Mouse (Mus musculus): Measurements from ENCODE around the gene Gmfg.

The Gmfg gene

DNA sequence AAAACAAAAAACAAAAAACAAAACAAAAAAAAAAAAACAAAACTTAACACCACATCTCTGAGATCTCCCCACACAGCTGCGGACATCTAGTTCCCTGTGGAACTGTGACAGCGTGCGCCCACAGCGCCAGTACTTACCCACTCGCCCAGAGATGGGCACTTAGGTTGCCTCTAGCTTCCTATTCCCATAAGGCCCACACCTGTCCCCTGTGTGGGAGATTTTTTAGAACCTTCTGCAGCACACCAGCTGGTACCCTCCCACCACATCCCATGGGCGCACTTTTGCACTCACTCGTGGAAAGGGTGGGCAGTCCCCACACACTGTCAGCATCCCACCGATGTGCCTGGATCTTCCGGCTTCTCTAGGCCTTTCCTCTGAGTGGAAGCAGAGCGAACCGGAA is 45.6 kb downstream of the Gmfg start:
- no peak for DNase-seq (ENCODE audit: low spot score in 2 of 2)

DNA sequence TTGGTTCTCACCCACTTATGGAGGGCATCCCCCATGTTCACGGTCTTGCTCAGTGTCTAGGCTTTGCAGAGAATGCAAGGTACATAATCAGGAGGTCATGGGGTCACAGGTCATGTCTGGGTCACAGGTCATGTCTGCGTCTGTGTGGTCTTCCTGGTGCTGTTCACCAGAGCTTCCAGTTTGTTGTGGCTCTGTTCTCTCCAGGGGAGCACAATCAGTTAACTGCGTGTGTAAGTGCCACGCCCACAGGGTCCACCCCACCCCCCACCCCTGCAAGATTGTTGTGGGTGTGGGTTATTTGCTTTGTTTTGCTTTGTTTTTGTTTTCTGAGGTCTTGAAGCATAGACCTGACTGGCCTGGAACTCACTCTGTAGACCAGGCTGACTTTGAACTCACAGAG is 46.9 kb downstream of the Gmfg start:
- DNase-seq (ENCODE audit: low spot score in 2 of 2): no peak

DNA sequence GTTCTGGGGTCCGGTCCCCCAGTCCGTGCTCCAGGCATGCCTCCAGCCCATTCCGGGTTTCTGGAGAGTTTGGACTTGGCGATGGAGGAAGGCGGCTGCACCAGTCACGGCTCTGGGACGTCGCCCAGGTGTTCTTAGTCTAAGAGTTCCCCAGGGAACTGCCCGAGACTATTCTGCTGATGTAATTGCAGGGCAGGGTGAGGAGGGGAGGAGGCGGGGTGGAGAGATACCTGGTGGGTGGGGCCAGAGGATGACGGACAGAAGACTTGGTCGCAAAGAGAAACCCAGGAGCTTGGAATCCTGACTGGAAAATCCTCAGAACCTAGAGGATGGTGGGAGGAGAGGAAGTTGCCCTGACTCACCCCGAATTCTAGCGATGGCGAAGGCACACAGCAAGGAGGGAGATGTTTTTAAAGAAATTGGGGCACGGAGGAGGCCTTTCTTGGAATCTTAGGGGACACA is 50.8 kb downstream of the Gmfg start:
- peak in 1 of 2 experiments; percentile 15 for DNase-seq (ENCODE audit: low spot score in 2 of 2)

DNA sequence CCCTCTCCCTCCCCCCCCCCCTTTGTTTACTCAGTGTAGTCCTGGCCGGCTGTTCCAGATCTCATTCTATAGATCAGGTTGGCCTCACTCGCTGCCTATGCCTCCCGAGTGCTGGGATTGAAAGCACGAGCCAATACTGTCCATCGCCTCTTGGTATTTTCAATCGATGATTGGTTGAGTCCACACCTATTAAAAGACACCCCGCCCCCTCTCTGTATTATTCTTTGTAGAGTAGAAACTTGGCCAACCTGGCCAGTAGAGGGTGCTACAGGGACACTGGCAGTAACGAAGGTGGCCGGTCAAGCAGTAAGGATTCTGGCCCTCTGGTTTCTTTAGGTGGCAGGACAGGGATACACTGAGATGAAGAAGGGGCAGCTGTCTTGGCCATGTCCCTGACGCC is 53.2 kb downstream of the Gmfg start:
- no peak for DNase-seq (ENCODE audit: low spot score in 2 of 2)

DNA sequence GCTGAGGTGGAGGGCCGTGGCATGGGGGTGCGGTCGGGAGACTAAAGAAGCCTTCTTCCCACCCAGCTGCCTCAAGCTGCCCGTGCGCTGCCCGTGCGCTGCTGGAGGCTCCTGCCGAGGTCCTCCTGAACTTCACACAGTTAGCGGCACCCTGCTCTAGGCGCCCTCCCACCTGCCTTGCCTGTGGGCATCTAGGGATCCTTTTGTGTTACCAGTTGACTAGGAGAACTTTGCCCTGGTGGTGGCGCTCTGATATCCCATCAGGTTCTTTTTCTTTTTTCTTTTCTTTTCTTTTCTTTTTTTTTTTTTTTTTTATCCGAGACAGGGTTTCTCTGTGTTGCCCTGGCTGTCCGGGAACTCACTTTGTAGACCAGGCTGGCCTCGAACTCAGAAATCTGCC is 53.7 kb downstream of the Gmfg start:
- DNase-seq (ENCODE audit: low spot score in 2 of 2): no peak

DNA sequence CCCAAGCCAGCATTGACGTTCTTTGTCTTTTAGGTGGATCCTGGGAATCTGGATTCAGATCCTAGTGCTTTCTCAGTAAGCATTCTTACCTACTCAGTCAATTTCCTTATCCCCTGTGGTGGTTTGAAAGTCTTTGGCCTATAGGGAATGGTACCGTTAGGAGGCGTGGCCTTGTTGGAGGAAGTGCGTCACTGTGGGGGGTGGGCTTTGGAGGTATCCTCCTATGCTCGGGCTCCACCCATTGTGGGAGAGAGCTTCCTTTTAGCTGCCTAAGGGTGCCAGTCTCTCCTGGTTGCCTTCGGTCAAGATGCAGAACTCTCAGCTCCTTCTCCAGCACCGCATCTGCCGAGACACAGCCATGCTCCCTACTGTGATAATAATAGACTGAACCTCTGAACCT is 55.1 kb downstream of the Gmfg start:
- DNase-seq (ENCODE audit: low spot score in 2 of 2): no peak

DNA sequence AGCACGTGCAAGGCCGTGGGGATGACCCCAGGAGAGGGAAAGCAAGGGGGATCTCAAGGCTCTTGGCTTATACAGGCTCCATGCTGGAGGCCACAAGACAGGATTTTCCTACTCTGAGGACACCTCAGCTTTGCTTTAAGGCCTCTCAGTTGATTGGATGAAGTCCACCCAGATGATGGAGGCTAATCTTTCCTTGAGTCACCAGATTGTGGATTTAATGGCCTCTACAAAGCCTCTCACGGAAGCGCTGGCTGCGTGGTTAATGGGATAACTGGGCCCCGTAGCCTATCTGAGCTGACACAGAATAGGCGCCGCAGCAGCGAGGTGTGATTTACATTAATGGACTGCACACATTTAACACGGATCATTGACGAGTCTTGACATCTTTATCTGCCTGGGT is 58.2 kb downstream of the Gmfg start:
- no peak for DNase-seq (ENCODE audit: low spot score in 2 of 2)
